Mouse (Mus musculus): ENCODE results near the gene Tmem54. TPM values are rescaled to one million over a fixed set of nuclear protein-coding genes. Genes with fewer than 3 reads are reported as not detected.

Gene Tmem54
- not detected for total RNA-seq (2023)

GRCm38 (mm10) chr4:129105356-129105755 is at the start of gene Tmem54:
Tmem54 (plus strand) TSS chr4:129105548.

GRCm38 (mm10) chr4:129058207-129059092 is 46.9 kb upstream of the Tmem54 start, which contains the start of gene Rnf19b:
Rnf19b (plus strand) TSS chr4:129058271.

GRCm38 (mm10) chr4:129121569-129122086 is 16.3 kb downstream of the Tmem54 start, which contains the start of gene Hpca:
Hpca (minus strand) TSS chr4:129122036.

GRCm38 (mm10) chr4:129136579-129137391 is 31.4 kb downstream of the Tmem54 start, which contains the start of gene Fndc5:
Fndc5 (plus strand) TSS chr4:129136999.

Other genes with a start within 250 kb of the Tmem54 start
- 1 to 10 TPM; 1.1 to 1.6 TPM for gene Trim62, start 222.0 kb upstream of the Tmem54 start, total RNA-seq (2023)
- gene Azin2, start 143.1 kb upstream of the Tmem54 start, total RNA-seq (2023) = under 1 TPM; 0.46 to 0.49 TPM
- gene Ak2, start 113.6 kb upstream of the Tmem54 start, total RNA-seq (2023) = 100 to 1,000 TPM; 106 to 111 TPM
- 10 to 100 TPM; 79.7 to 84.0 TPM for gene Rnf19b, start 47.3 kb upstream of the Tmem54 start, total RNA-seq (2023)
- not detected for gene Hpca, start 16.5 kb downstream of the Tmem54 start, total RNA-seq (2023)
- gene Fndc5, start 31.5 kb downstream of the Tmem54 start, total RNA-seq (2023) = not detected
- 10 to 100 TPM; 12.1 to 12.9 TPM for gene S100pbp, start 84.2 kb downstream of the Tmem54 start, total RNA-seq (2023)
- gene Yars, start 84.2 kb downstream of the Tmem54 start, total RNA-seq (2023) = 10 to 100 TPM; 21.6 to 25.2 TPM
- gene C77080, start 155.9 kb downstream of the Tmem54 start, total RNA-seq (2023) = not detected
- not detected for gene Sync, start 182.1 kb downstream of the Tmem54 start, total RNA-seq (2023)
- 100 to 1,000 TPM; 110 to 145 TPM for gene Rbbp4, start 229.8 kb downstream of the Tmem54 start, total RNA-seq (2023)
- 10 to 100 TPM; 23.7 to 24.7 TPM for gene Zbtb8os, start 230.1 kb downstream of the Tmem54 start, total RNA-seq (2023)